Mouse (Mus musculus) thymus, adult 2 months (tissue): Measurements from ENCODE around the gene Adpgk.

Experiments
- CTCF ChIP-seq: fragments of 200-500 bp; IDR thresholded peaks from 2 replicates; pipeline ENCODE4 v1.5.1; 2012; ENCODE audit warnings: mild to moderate bottlenecking, control low read depth, low read length, moderate library complexity, borderline replicate concordance; ENCODE audit not compliant: control insufficient read depth, poor library complexity, insufficient read depth; ENCODE audit errors: extremely low read depth
- POLR2A ChIP-seq: fragments of 200-500 bp; IDR thresholded peaks from 2 replicates; pipeline ENCODE4 v1.6.1; 2012; ENCODE audit warnings: mild to moderate bottlenecking, low read length, control low read depth, moderate library complexity; ENCODE audit not compliant: control insufficient read depth, poor library complexity, insufficient read depth; ENCODE audit errors: extremely low read depth

GRCm38 (mm10) chr9:59290957-59291687 is at the start of gene Adpgk:
- TF ChIP-seq POLR2A (peak; percentile 100), CTCF (peak; percentile 61; the same call in 1 of the 2 replicates)
